Mouse (Mus musculus) heart, adult 2 months (tissue): ENCODE results near the gene Dctn3.

Source experiments
- CTCF ChIP-seq: fragments of 200-600 bp; IDR thresholded peaks from 2 replicates; pipeline ENCODE4 v1.8.1; 2022; ENCODE audit warnings: antibody characterized with exemption, mild to moderate bottlenecking, moderate library complexity
- EP300 ChIP-seq: fragments of 200-500 bp; IDR thresholded peaks from 2 replicates; pipeline ENCODE4 v1.6.1; 2011; ENCODE audit warnings: low read depth, low read length, control low read depth; ENCODE audit not compliant: insufficient read depth

DNA sequence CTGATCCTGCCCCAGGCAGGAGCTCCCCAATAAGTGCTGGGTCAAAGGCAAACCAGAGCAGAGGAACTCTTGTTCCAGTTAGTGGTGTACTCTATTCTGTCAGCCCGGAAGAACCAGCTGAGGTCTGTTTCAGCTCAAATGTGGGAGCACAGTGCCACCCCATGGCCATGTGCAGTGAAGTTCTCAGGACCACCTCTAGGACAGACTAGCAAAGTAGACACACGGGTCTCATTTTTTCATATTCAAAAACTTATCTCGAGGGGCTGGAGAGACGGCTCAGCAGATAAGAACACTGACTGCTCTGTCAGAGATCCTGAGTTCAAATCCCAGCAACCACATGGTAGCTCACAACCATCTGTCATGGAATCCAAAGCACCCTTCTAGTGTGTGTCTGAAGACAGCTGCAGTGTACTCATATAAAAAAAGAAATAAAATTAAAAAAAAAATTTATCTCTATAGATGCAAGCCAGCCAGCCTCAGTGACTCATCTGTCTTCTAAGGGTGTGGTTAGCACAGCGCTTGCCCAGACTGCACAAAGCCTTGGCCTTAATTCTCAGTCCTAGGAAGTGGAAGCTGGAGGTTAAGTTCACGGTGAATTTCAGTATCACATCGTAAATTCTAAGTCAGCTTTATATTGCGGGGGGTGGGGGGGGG lies 14.8 kb upstream of the Dctn3 start:
- TF ChIP-seq CTCF (peak; percentile 88), EP300 (peak; percentile 88)
